Mouse (Mus musculus) heart, embryonic 15.5 days (tissue): ENCODE measurements around the gene 1110051M20Rik. TPM values are rescaled to one million over a fixed set of nuclear protein-coding genes. Genes with fewer than 3 reads are reported as not detected.

Source experiments
- ATAC-seq: fragments of 200-750 bp; cut with Nextera tagmentation; replicated peaks from 2 replicates; pipeline ENCODE4 v1.8.0; 2017; ENCODE audit warnings: low read depth, moderate TSS enrichment; ENCODE audit not compliant: insufficient number of reproducible peaks, insufficient read depth, low FRiP score
- H3K27ac ChIP-seq: fragments of 300-500 bp; sonication (generic); 2 replicates; pipeline ENCODE4 v1.5.1; 2015; ENCODE audit warnings: mild to moderate bottlenecking, inconsistent platforms
- H3K27me3 ChIP-seq: fragments of 300-500 bp; sonication (generic); 2 replicates; pipeline ENCODE4 v1.6.1; 2015; ENCODE audit warnings: inconsistent platforms
- H3K36me3 ChIP-seq: fragments of 300-500 bp; sonication (generic); 2 replicates; pipeline ENCODE4 v1.6.1; 2015; ENCODE audit warnings: mild to moderate bottlenecking, inconsistent platforms
- H3K4me1 ChIP-seq: fragments of 300-500 bp; sonication (generic); replicated peaks from 2 replicates; pipeline ENCODE4 v1.6.1; 2015; ENCODE audit warnings: inconsistent platforms
- H3K4me2 ChIP-seq: fragments of 300-500 bp; sonication (generic); 2 replicates; pipeline ENCODE4 v1.6.1; 2015; ENCODE audit warnings: inconsistent platforms, mild to moderate bottlenecking, moderate library complexity
- H3K4me3 ChIP-seq: fragments of 300-500 bp; sonication (generic); 2 replicates; pipeline ENCODE4 v1.5.1; 2015; ENCODE audit warnings: mild to moderate bottlenecking, inconsistent platforms
- H3K9ac ChIP-seq: fragments of 300-500 bp; sonication (generic); 2 replicates; pipeline ENCODE4 v1.6.1; 2015; ENCODE audit warnings: mild to moderate bottlenecking, inconsistent platforms
- H3K9me3 ChIP-seq: fragments of 300-500 bp; sonication (generic); replicated peaks from 2 replicates; pipeline ENCODE4 v1.6.1; 2016; ENCODE audit warnings: inconsistent platforms
- WGBS: fragments of 180-500 bp; shearing (Covaris S2); methylation state at CpG from one replicate; pipeline ENCODE4 v1.1.7; 2015; ENCODE audit warnings: mixed read lengths; 5-methylcytosine and 5-hydroxymethylcytosine counted together
- polyA plus RNA-seq: library from polyadenylated mRNA; unstranded; fragments of >200 nt; fragmentation: Nextera tagmentation; extraction: Ambion mirVana; gene quantifications from 2 replicates; pipeline ENCODE4 v1.2.1, GENCODE M21; 2015

The 1110051M20Rik gene
- polyA plus RNA-seq, 1 experiment from 2014 or later, result 34.8 TPM

- no peak overlapping the region for H3K27ac ChIP-seq
- H3K36me3 ChIP-seq, result no peaks in the 10 kb centered on the region
- no peak overlapping the region for H3K9ac ChIP-seq
- H3K4me1 ChIP-seq, result peaks cover 16% of the 10 kb centered on the region
- no peaks in the 10 kb centered on the region for H3K9me3 ChIP-seq
- H3K27me3 ChIP-seq, result no peaks in the 10 kb centered on the region
- WGBS, result 70% methylated on average over 6 of the region's 6 CpGs
- ATAC-seq, result no peak
- H3K4me2 ChIP-seq, result no peak overlapping the region
- no peak overlapping the region for H3K4me3 ChIP-seq
Measured at GRCm38 (mm10) chr2:91383294-91383693, 61.2 kb downstream of the 1110051M20Rik start.

- no peaks in the 10 kb centered on the region for H3K36me3 ChIP-seq
- H3K9me3 ChIP-seq, result no peaks in the 10 kb centered on the region
- no peak overlapping the region for H3K4me2 ChIP-seq
- H3K4me1 ChIP-seq, result peaks cover 4% of the 10 kb centered on the region
- H3K27me3 ChIP-seq, result no peaks in the 10 kb centered on the region
- no peak overlapping the region for H3K27ac ChIP-seq
- no peak overlapping the region for H3K9ac ChIP-seq
- no peak for ATAC-seq
- 35% methylated on average over 7 of the region's 7 CpGs for WGBS
- no peak overlapping the region for H3K4me3 ChIP-seq
Measured at GRCm38 (mm10) chr2:91377038-91377437, 67.5 kb downstream of the 1110051M20Rik start.

GRCm38 (mm10) chr2:91370314-91370713 lies 74.2 kb downstream of the 1110051M20Rik start:
- no peak overlapping the region for H3K4me2 ChIP-seq
- no peaks in the 10 kb centered on the region for H3K4me1 ChIP-seq
- H3K9me3 ChIP-seq, result no peaks in the 10 kb centered on the region
- H3K27me3 ChIP-seq, result no peaks in the 10 kb centered on the region
- H3K36me3 ChIP-seq, result no peaks in the 10 kb centered on the region
- WGBS, result 64% methylated on average over 2 of the region's 2 CpGs
- no peak for ATAC-seq
- no peak overlapping the region for H3K27ac ChIP-seq
- H3K4me3 ChIP-seq, result no peak overlapping the region
- no peak overlapping the region for H3K9ac ChIP-seq

DNA sequence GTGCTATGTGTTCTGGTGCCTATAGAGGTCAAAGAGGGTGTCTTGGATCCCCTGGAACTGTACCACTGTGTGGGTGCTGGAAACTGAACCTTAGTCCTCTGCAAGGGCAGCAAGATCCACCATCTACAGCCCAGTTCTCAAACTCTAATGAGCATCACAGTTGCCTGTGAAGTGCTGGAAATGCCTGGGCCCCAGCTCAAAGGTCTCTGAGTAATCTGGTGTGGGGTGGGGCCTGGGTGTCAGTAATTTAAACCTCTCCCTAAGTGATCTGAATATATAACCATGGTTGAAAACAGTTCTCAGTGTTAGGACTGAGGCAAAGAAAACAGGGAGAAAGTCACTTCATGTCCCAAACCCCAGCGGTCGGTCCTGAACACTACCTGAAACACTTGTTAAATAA lies 81.2 kb downstream of the 1110051M20Rik start:
- no peak overlapping the region for H3K27ac ChIP-seq
- WGBS, result 98% methylated on average over 2 of the region's 2 CpGs
- no peak for ATAC-seq
- no peaks in the 10 kb centered on the region for H3K9me3 ChIP-seq
- no peaks in the 10 kb centered on the region for H3K27me3 ChIP-seq
- peaks cover 5% of the 10 kb centered on the region for H3K4me1 ChIP-seq
- H3K36me3 ChIP-seq, result no peaks in the 10 kb centered on the region
- no peak overlapping the region for H3K4me2 ChIP-seq
- no peak overlapping the region for H3K4me3 ChIP-seq
- H3K9ac ChIP-seq, result no peak overlapping the region

GRCm38 (mm10) chr2:91361068-91361528 lies 83.4 kb downstream of the 1110051M20Rik start:
- WGBS, result 27% methylated on average over 4 of the region's 4 CpGs
- peak overlapping the region; percentile 26; the same call in 1 of the 2 replicates for H3K27ac ChIP-seq
- H3K36me3 ChIP-seq, result no peaks in the 10 kb centered on the region
- no peaks in the 10 kb centered on the region for H3K27me3 ChIP-seq
- no peak overlapping the region for H3K4me3 ChIP-seq
- no peak overlapping the region for H3K9ac ChIP-seq
- no peak for ATAC-seq
- H3K9me3 ChIP-seq, result no peaks in the 10 kb centered on the region
- peaks cover 5% of the 10 kb centered on the region for H3K4me1 ChIP-seq
- no peak overlapping the region for H3K4me2 ChIP-seq

GRCm38 (mm10) chr2:91355767-91356166 lies 88.7 kb downstream of the 1110051M20Rik start:
- ATAC-seq, result no peak
- H3K27me3 ChIP-seq, result no peaks in the 10 kb centered on the region
- H3K4me1 ChIP-seq, result no peaks in the 10 kb centered on the region
- no peak overlapping the region for H3K4me2 ChIP-seq
- H3K4me3 ChIP-seq, result no peak overlapping the region
- no peaks in the 10 kb centered on the region for H3K9me3 ChIP-seq
- H3K36me3 ChIP-seq, result no peaks in the 10 kb centered on the region
- H3K9ac ChIP-seq, result no peak overlapping the region
- WGBS, result 81% methylated on average over 3 of the region's 3 CpGs
- no peak overlapping the region for H3K27ac ChIP-seq

GRCm38 (mm10) chr2:91354727-91355403 lies 89.6 kb downstream of the 1110051M20Rik start:
- Histone ChIP-seq H3K4me1 (no peaks in the 10 kb centered on the region), H3K27me3 (no peaks in the 10 kb centered on the region), H3K4me3 (no peak overlapping the region), H3K4me2 (no peak overlapping the region), H3K27ac (no peak overlapping the region), H3K36me3 (no peaks in the 10 kb centered on the region), H3K9ac (no peak overlapping the region), H3K9me3 (no peaks in the 10 kb centered on the region)
- WGBS, result 46% methylated on average over 6 of the region's 6 CpGs
- ATAC-seq, result no peak

DNA sequence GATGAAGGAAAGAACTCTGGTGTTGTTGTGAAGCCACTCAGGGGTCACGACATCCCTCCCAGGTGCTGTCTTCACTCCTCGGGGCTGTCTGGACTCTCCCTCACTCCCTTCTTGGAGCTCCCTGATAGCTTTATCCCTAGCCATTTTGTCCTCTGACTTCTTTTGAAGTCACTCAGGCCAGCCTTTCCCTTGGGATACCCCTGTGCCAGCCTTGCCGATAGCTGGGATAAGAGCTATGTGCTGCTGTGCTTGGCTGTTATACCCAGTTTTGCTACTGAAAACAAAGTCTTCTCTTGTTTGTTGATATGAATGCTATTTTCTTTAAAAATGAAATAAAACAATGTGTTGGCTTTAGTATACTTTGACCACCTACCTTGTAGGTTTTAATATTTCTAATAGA lies 90.7 kb downstream of the 1110051M20Rik start:
- Histone ChIP-seq H3K4me3 (no peak overlapping the region), H3K27ac (no peak overlapping the region), H3K36me3 (no peaks in the 10 kb centered on the region), H3K4me2 (no peak overlapping the region), H3K9ac (no peak overlapping the region), H3K27me3 (no peaks in the 10 kb centered on the region), H3K4me1 (no peaks in the 10 kb centered on the region), H3K9me3 (no peaks in the 10 kb centered on the region)
- ATAC-seq, result no peak
- 50% methylated on average over 3 of the region's 3 CpGs for WGBS

- Histone ChIP-seq H3K9me3 (no peaks in the 10 kb centered on the region), H3K36me3 (no peaks in the 10 kb centered on the region), H3K4me1 (no peaks in the 10 kb centered on the region), H3K4me3 (no peak overlapping the region), H3K9ac (no peak overlapping the region), H3K4me2 (no peak overlapping the region), H3K27me3 (no peaks in the 10 kb centered on the region), H3K27ac (no peak overlapping the region)
- no peak for ATAC-seq
Measured at GRCm38 (mm10) chr2:91351841-91352240, 92.7 kb downstream of the 1110051M20Rik start.

DNA sequence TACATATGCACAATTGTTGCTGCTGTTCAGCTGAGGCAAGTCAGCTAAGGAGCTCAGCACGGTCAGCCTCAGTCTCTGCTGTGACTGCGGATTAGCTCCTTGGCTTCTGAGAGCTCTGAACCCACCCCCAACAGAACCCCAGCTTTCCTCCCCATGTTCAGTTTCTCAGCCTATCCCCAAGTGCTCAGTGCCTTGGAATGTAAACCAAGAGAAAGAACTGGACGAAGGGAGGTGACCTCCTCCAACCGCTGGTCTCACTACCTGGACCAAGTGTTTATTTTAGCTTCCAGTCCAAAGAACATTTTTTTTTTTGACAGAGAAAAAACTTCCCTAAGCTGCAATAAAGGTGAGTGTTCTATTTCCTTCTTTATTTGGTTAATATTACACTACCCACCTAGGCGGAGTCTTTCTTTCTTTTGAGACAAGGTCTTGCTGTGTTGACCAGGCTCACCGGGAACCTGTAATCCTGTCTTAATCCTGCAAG lies 94.5 kb downstream of the 1110051M20Rik start:
- H3K27me3 ChIP-seq, result no peaks in the 10 kb centered on the region
- no peaks in the 10 kb centered on the region for H3K4me1 ChIP-seq
- H3K4me3 ChIP-seq, result no peak overlapping the region
- H3K36me3 ChIP-seq, result no peaks in the 10 kb centered on the region
- no peak overlapping the region for H3K9ac ChIP-seq
- no peak overlapping the region for H3K27ac ChIP-seq
- no peak for ATAC-seq
- no peak overlapping the region for H3K4me2 ChIP-seq
- 71% methylated on average over 6 of the region's 6 CpGs for WGBS
- H3K9me3 ChIP-seq, result no peaks in the 10 kb centered on the region

DNA sequence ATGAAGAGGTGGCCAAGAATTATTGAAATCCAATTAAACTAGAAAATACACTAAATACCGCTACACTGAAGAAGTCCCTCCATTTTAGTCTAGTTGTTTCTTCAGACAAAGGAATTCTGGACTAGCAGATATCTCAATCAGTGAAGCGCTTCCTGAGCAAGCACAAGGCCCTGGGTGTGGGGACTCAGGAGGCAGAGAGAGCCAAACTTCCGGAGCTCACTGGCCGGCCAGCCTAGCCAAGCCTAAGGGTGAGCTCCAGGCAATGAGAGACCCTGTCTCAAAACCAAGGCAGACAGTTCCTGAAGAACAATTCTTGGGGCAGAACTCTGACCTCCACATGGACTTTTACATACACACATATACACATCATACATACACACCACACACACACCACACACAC lies 95.6 kb downstream of the 1110051M20Rik start:
- Histone ChIP-seq H3K9ac (no peak overlapping the region), H3K27ac (no peak overlapping the region)
- 63% methylated on average over 4 of the region's 4 CpGs for WGBS

DNA sequence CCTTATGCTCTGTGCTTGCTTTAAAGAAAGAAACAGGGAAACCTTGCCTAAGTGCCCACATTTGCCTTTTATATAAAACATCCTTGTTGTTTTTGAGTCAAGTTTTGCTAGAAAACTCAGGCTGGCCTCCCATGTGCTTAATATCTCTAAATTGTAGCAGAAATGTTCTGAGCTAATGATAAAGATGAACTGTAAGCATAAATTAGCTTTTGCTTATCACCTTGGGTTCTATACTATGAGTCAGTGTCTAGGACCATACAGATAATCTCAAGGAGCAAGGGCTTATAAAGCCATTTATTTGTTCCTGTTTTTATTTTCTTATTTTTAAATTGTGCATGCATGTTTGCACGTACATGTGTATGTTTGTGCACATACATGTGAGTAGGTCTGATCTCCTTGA lies 98.9 kb downstream of the 1110051M20Rik start:
- H3K27ac ChIP-seq, result no peak overlapping the region
- H3K4me2 ChIP-seq, result no peak overlapping the region
- no peaks in the 10 kb centered on the region for H3K27me3 ChIP-seq
- H3K4me3 ChIP-seq, result no peak overlapping the region
- no peaks in the 10 kb centered on the region for H3K4me1 ChIP-seq
- H3K9me3 ChIP-seq, result no peaks in the 10 kb centered on the region
- no peak overlapping the region for H3K9ac ChIP-seq
- ATAC-seq, result no peak
- H3K36me3 ChIP-seq, result no peaks in the 10 kb centered on the region
- WGBS, result 89% methylated on average over 1 of the region's 1 CpGs

More for the DNA sequence above, 95.6 kb downstream of the 1110051M20Rik start:
- no peaks in the 10 kb centered on the region for H3K4me1 ChIP-seq
- no peak for ATAC-seq
- H3K27me3 ChIP-seq, result no peaks in the 10 kb centered on the region
- no peak overlapping the region for H3K4me2 ChIP-seq
- H3K4me3 ChIP-seq, result no peak overlapping the region
- H3K9me3 ChIP-seq, result no peaks in the 10 kb centered on the region
- no peaks in the 10 kb centered on the region for H3K36me3 ChIP-seq
